Mouse (Mus musculus) liver, adult 2 months (tissue): ENCODE measurements at regions not wholly inside any gene's neighbourhood (a gene's known extent, or its start where the extent isn't known, plus 50 kb on each side); places are given as distances from the start of the nearest gene placed in this dataset.

Experiments used
- DNase-seq: peaks from one replicate; pipeline ENCODE4 v3.0.0-alpha.2; 2011; ENCODE audit warnings: low read depth, low spot score; ENCODE audit errors: extremely low read depth
- H3K27ac ChIP-seq: fragments of 200-500 bp; replicated peaks from 2 replicates; pipeline ENCODE4 v1.5.1; 2012; ENCODE audit warnings: low read depth, mild to moderate bottlenecking, control low read depth, inconsistent platforms, low read length; ENCODE audit not compliant: insufficient read depth
- H3K27me3 ChIP-seq: fragments of 200-500 bp; 2 replicates; pipeline ENCODE4 v1.6.1; 2012; ENCODE audit warnings: mild to moderate bottlenecking, moderate library complexity, low read length, inconsistent platforms; ENCODE audit not compliant: control insufficient read depth, insufficient read depth
- H3K36me3 ChIP-seq: fragments of 200-500 bp; 2 replicates; pipeline ENCODE4 v1.6.1; 2012; ENCODE audit warnings: low read length, inconsistent platforms; ENCODE audit not compliant: control insufficient read depth, insufficient read depth
- H3K4me1 ChIP-seq: fragments of 200-500 bp; 2 replicates; pipeline ENCODE4 v1.6.1; 2011; ENCODE audit warnings: low read length; ENCODE audit not compliant: control insufficient read depth, insufficient read depth
- H3K4me3 ChIP-seq: fragments of 200-500 bp; 2 replicates; pipeline ENCODE4 v1.5.1; 2011; ENCODE audit warnings: low read depth, mild to moderate bottlenecking, control low read depth, low read length, moderate library complexity; ENCODE audit not compliant: insufficient read depth
- H3K79me2 ChIP-seq: fragments of 200-500 bp; 2 replicates; pipeline ENCODE4 v1.6.1; 2012; ENCODE audit warnings: inconsistent platforms, mild to moderate bottlenecking, low read length, moderate library complexity; ENCODE audit not compliant: control insufficient read depth, insufficient read depth
- H3K9ac ChIP-seq: fragments of 200-500 bp; 2 replicates; pipeline ENCODE4 v1.6.1; 2012; ENCODE audit warnings: low read depth, mild to moderate bottlenecking, control low read depth, inconsistent platforms, low read length
- CTCF ChIP-seq: fragments of 200-500 bp; IDR thresholded peaks from 2 replicates; pipeline ENCODE4 v1.5.1; 2011; ENCODE audit warnings: low read depth, low read length, control low read depth
- POLR2A ChIP-seq: fragments of 200-500 bp; IDR thresholded peaks from 2 replicates; pipeline ENCODE4 v1.6.1; 2011; ENCODE audit warnings: low read length, control low read depth; ENCODE audit not compliant: insufficient read depth; ENCODE audit errors: extremely low read depth
- WGBS: fragments of 180-500 bp; shearing (Covaris S2); methylation state at CpG from one replicate; pipeline ENCODE4 v1.1.7; 2018; 5-methylcytosine and 5-hydroxymethylcytosine counted together

- no peak overlapping the region for H3K27ac ChIP-seq
- WGBS, result 60% methylated on average over 2 of the region's 2 CpGs
- H3K79me2 ChIP-seq, result no peaks in the 10 kb centered on the region
- no peak for TF ChIP-seq CTCF
- no peak for TF ChIP-seq POLR2A
- H3K27me3 ChIP-seq, result no peaks in the 10 kb centered on the region
- no peak overlapping the region for H3K9ac ChIP-seq
- H3K4me3 ChIP-seq, result no peak overlapping the region
- H3K4me1 ChIP-seq, result no peaks in the 10 kb centered on the region
- H3K36me3 ChIP-seq, result no peaks in the 10 kb centered on the region
- no peak for DNase-seq
Measured at GRCm38 (mm10) chr11:19420143-19420542, 401.4 kb upstream of the Meis1 start.

- no peaks in the 10 kb centered on the region for H3K4me1 ChIP-seq
- no peaks in the 10 kb centered on the region for H3K27me3 ChIP-seq
- TF ChIP-seq POLR2A, result no peak
- TF ChIP-seq CTCF, result no peak
- no peaks in the 10 kb centered on the region for H3K79me2 ChIP-seq
- H3K4me3 ChIP-seq, result no peak overlapping the region
- H3K9ac ChIP-seq, result no peak overlapping the region
- no peak for DNase-seq
- no peak overlapping the region for H3K27ac ChIP-seq
- H3K36me3 ChIP-seq, result no peaks in the 10 kb centered on the region
Measured at GRCm38 (mm10) chr11:19423268-19423667, 404.5 kb upstream of the Meis1 start.

- H3K27ac ChIP-seq, result no peak overlapping the region
- H3K79me2 ChIP-seq, result no peaks in the 10 kb centered on the region
- TF ChIP-seq POLR2A, result no peak
- no peak for TF ChIP-seq CTCF
- H3K36me3 ChIP-seq, result no peaks in the 10 kb centered on the region
- no peaks in the 10 kb centered on the region for H3K27me3 ChIP-seq
- no peak for DNase-seq
- H3K9ac ChIP-seq, result no peak overlapping the region
- H3K4me3 ChIP-seq, result no peak overlapping the region
- H3K4me1 ChIP-seq, result no peaks in the 10 kb centered on the region
- 80% methylated on average over 20 of the region's 20 CpGs for WGBS
Measured at GRCm38 (mm10) chr11:19423841-19424815, 405.3 kb upstream of the Meis1 start.

- WGBS, result 89% methylated on average over 1 of the region's 1 CpGs
- no peaks in the 10 kb centered on the region for H3K4me1 ChIP-seq
- H3K79me2 ChIP-seq, result no peaks in the 10 kb centered on the region
- DNase-seq, result no peak
- no peaks in the 10 kb centered on the region for H3K36me3 ChIP-seq
- no peaks in the 10 kb centered on the region for H3K27me3 ChIP-seq
- H3K4me3 ChIP-seq, result no peak overlapping the region
- no peak overlapping the region for H3K9ac ChIP-seq
- TF ChIP-seq CTCF, result no peak
- no peak for TF ChIP-seq POLR2A
- no peak overlapping the region for H3K27ac ChIP-seq
Measured at GRCm38 (mm10) chr11:19427559-19427958, 408.8 kb upstream of the Meis1 start.

- no peak overlapping the region for H3K9ac ChIP-seq
- no peaks in the 10 kb centered on the region for H3K27me3 ChIP-seq
- H3K79me2 ChIP-seq, result no peaks in the 10 kb centered on the region
- no peak overlapping the region for H3K4me3 ChIP-seq
- no peak for TF ChIP-seq POLR2A
- no peak for TF ChIP-seq CTCF
- WGBS, result 94% methylated on average over 13 of the region's 13 CpGs
- DNase-seq, result no peak
- H3K4me1 ChIP-seq, result no peaks in the 10 kb centered on the region
- no peak overlapping the region for H3K27ac ChIP-seq
- no peaks in the 10 kb centered on the region for H3K36me3 ChIP-seq
Measured at GRCm38 (mm10) chr11:19433680-19434619, 415.2 kb upstream of the Meis1 start.
